Mouse (Mus musculus) gastrocnemius, postnatal 25 days (tissue): ENCODE results near the gene Rps6kb2. TPM values are rescaled to one million over a fixed set of nuclear protein-coding genes. Genes with fewer than 3 reads are reported as not detected.

Source experiments
- DNase-seq: peaks from one replicate; pipeline ENCODE4 v3.0.0; 2022
- total RNA-seq, 2 experiments: library from RNA; stranded (reverse); gene quantifications; 1 replicate in 1 of 2; 2 replicates in 1 of 2; pipeline ENCODE4 v1.2.3; 2021

Gene Rps6kb2
- total RNA-seq, 2 experiments from 2014 or later = 19.9 to 24.4 TPM

DNA sequence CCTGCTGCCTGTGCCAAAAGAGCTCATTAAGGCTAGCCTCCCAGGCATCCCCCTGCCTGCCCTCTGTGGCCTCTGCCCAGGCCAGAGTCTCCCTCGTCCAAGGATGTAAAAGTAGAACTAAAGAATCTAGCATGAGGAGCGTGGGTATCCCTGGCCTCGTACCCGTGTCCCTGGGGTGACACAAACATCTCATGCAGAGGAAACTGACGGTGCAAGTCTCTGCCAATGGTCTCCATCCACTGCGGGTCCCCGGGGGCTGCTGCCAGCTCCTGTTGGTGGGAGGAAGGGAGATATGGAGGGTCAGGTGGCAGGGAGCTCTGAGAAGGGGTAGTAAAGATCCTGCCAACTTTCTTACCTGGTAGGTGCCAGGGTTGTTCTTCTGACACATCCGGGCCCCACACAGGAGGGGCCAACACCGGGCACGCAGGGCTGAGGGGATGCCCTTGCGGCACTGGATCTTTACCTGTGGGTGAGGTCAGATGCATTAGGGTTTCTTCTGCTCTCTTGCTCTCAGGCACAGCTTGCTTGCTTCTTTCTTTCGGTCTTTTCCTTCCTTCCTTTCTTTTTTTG, 26.0 kb upstream of the Rps6kb2 start:
- no peak for DNase-seq

DNA sequence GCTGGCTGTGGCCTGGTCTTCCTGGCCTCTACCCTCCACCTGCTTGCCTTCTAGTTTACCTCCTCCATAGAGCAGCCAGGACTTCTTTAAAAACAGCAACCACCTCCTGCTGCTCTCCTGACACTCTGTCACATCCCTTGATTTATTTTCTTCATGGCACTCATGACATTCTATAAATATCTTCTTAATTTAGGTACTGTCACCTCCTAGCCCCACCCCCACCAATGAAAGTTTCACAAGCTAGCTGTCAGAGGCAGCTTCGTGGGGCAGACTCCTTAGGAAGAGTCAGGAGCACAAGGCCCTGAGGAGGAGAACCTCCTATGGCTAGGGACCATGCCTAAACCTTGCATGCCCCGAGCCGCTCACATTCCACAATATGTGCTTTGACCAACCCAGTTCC, 24.1 kb upstream of the Rps6kb2 start:
- no peak for DNase-seq

DNA sequence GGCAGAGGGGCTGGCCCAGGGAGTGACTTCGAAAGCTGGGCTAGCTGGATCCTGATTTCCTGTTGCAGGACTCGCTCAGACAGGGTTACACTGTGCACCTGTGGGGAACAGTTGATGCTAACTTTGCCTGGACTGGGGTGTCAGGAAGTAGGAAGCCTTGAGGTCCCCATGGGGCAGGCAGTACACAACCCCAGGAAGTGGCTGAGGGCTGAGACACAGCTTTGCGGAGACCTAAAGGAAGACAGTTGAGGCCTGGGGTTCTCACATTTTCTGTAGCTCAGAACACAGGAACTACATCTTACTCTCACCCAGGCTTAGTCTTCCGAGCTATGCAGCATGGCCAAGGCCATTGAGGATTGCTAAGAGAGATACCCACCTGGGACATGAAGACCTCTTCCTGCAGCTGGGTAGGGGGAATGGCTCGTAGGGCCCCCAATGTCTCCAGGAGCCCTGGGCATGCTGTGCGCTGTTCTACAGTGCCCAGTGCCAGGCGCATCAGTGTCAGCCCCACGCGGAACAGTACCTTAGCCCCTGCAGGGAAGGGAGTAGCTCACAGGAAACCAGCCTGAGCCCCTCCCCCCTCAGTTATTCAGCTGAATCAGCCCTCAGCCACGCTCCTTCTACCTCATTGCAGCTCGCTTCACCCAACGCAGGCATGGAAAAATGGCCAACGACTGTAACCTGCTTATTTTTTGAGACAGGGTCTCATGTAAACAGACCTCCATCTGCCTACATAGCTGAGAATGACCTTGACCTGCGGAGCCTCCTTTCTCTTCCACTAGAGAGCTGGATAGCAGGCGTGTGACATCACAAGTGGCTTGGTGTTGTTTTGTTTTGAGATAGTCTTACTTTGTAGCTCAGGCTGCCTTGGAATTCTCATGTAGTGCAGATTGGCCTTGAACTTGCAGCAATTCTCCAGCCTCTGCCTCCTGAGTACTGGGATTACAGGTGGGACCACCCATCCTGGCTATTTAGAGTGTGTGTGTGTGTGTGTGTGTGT, 22.1 kb upstream of the Rps6kb2 start:
- DNase-seq = no peak

DNA sequence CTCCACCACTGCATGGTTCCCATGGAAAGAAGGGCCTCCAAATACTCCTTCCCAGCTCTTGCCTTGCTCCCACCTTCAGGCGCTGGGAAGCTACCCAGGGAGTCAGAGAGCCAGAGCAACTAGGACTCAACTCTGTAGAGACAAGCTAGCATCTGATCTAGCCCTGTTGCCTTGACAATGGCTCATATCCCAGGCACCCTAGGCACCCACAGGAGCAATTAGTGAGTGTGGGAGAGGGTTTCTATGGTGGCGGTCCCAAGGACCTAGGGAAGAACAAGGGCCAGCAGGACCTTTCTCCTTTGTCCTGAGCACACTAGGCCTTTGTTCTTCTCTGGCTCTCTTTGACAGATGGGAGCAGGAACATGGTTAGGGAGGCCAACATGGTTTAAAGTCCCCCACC, 20.5 kb upstream of the Rps6kb2 start:
- DNase-seq = no peak

DNA sequence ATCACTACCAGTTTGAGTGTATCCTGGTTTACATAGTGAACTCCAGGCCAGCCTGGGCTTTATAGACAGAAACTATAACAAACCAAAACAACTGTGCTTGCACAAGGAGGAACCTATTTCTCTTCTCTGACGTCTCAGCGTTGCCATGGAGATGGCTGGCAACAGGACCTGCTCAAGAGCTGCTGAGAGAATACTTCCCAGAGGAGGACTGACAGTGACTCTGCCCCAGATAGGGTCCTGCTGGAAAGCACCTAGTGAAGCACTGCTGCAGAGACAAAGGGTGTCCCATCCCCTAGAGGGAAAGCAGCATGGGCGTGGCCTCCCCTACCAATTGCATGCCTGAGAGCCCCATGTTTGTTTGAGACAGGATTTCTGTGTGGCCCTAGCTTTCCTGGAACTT, 18.7 kb upstream of the Rps6kb2 start:
- no peak for DNase-seq

DNA sequence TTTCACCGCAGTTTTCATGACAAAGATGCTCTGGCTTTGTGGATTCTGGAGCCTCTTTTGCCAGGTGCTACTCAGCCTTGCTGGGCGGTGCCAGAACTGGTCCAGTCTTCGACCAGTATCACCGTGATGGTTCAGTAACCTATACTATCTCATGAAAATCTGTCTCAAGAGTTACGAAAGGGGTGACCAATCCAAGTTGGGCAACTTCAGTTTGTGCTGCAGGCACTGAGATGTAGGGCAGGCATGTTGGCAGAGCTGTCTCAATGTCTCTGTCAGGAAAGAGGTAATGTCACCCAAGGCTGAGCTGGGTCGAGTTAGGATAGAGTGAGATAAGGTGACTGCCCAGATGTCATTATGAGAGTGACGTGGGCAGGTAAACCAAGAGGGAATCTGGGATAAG, 17.3 kb upstream of the Rps6kb2 start:
- DNase-seq = no peak

DNA sequence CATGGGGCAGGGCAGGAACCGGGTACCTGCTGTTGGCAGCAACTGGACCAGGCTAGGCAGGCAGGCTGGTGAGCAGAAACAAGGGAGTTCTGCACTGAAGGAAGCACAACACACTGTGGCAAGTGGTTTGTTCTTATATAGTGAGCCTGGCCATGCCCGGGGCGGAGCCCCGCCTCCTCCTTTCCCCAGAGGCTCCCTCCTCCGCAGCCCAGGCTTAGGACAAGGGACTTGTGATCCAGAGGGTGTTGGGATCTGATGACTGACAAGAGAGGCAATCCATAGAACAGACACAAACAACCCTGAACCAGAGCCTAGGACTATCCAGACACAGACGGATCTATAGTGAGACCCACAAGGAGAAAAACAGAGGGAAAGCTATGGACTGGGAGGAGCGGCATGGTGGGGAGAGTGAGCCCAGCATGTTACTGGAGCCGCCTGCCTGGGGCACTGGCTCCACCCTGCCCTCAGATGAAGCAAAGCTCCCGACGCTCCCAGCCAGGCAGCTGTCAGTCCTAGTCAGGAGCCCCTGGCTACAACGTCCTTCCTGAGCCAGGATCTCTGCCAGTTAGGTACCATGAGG, 12.3 kb upstream of the Rps6kb2 start, which contains the start of gene Carns1:
Gene Carns1, minus strand, starts transcription at position 112 of the 580 bp plus-strand sequence.
- DNase-seq = peak; percentile 60

DNA sequence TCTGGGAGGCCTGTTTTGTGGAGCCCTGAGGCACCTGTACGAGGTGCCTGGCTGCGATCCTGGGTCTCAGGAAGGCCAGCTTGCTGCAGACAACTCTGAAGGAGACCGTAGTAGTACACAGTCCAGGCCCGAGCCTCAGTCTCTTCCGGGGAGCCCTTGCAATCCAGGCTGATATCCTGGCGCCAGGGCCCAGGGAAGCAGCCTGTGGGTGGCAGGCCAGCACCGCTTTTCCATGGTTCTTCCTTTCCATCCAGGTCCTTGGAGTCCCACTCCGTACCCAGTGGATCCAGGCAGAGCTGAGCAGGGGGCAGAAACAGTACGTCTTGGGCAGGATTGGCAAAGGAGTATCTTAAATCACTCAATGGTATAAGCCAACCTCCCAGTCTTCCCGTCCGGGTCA, 9.8 kb upstream of the Rps6kb2 start:
- DNase-seq = no peak

DNA sequence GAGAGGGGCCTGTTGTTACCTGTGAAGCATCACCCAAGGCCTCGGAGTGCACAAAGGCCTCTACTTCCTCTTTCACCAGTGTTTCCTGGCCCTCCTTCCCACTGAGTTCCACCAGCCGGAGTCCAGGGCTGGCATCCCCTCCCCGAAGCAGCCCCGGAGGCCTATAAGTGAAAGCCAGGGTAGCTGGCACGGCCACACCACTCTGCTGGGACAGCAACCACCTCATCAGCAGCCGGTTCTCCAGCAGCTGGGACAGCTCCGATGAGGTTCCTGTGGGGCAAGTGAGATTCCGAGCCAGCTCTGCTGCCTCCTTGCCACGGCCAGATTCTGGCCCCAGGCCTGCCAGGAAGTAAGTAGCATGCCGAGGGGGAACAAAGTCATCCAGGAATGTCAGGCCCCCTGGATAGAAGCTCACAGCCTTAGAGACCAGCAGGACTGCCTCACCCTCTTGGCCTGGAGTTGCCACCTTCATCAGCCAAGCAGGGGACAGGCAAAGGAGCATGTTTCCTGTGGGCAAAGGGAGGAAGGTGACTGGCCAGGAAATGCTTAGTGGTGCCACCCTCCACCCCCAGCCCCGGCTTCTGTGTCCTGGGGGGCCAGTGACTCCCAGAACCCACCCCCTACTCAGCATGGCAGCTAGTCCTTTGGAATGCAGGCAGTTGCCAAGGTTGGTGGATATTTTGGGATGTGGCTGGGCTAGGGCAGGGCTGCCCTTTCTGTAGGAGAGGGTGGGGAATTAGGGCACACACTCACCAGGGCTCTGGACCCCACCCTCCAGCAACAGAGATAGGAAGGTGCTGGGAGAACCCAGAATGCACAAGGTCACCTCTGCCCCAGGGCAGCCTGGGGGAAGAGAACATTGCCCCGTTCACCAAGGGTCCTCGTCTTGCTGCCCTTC, 8.5 kb upstream of the Rps6kb2 start:
- peak; percentile 74 for DNase-seq

DNA sequence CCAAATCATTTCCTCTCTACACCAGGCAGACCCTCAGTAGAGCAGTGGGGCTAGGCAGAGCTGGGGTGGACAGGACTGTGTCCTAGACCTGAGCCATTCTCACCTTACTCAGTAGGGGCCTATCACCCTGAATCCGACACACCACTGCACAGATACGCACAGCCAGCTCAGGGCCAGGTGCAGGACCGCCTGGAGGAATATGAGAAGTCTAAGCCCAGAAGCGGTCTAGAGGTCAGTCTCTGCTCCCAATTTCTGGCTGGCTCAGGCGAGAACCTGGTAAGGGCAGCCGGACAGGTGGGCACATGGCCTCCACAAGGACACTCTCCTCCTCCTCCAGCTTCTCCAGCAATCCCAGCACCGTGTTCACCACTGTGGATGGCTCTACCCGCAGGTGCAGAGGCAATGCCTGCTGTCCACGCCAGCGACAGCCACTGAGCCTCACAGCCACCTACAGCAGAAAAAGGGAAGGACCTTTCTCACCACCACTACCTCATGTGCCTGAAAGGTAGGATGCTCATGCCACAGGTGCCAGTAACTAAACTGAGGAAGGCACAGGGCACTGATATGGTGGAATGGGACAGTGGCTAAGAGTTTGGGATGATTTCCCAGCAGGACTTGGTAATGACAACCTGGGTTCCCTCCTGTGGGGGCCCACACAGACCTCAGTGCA, 7.7 kb upstream of the Rps6kb2 start:
- DNase-seq = no peak

DNA sequence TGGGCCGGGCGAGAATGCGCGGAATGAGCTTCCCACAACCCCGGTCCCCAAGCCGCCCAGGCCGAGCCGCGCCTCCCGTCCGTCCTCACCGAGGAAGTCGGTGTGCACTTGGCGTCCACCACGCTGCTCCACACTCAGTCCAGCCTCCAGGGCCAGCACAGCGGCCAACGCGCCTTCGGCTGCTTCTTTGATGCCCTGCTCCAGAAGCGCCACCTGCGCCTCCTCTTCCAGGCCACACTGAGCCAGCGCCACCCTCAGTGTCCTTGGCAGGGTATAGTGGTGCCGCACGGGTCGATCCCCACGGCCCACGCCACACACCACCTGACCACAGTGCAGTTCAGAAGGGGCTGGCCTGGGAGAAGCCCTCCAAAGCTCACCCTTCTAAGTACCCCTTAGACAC, 6.7 kb upstream of the Rps6kb2 start:
- no peak for DNase-seq

DNA sequence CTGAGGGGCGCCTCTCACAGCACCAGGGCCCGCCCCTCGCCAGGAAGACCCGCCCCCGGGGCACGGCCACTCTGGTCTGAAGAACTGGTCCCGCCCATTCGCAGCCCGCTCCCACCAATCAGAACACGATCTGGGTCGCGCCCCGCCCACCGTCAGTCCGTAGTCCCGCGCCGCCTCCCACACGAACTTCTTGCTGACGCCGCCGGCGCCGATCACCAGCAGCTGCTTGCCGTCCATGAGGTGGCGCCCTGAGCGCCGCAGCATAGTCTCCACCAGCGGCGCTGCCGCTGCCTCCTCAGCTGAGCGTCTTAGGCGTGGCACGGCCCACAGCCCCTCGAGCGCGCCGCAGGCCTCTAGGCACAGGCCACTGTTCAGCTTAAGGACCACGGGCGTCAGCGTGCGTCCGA, 6.2 kb upstream of the Rps6kb2 start:
- DNase-seq = peak; percentile 99

DNA sequence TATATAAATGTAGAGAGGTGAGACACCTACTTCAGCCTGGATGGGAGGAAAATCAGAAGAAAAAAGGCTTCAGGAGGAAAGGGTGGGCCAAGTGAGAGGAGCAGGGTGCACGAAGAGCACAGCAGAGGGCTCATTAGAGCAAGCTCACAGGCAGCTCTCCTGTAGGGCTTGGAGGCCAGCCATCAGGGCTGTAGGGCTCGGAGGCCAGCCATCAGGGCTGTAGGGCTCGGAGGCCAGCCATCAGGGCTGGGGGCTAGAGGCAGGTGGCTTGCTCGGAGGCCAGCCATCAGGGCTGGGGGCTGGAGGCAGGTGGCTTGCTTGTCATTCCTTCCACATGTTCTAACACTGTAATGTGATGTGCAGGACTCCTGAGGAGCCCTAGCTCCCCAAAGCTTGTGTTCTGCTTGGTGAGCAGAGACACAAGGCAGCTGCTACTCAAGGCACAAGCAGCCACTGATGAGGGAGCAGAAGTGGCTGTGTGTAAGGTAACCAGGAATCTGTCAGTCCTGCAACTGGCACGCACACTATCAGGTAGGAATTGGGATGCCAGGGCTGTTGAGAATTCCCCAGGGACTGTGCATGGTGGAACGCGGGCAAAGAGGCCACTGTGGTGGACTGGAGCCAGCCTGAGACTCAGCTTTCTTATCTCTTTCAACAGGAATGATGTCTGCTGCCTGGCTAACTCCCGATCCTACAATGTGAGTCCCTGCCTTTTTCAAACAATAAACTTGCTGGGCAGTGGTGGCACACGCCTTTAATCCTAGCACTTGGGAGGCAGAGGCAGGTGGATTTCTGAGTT, 3.7 kb upstream of the Rps6kb2 start:
- DNase-seq = no peak

DNA sequence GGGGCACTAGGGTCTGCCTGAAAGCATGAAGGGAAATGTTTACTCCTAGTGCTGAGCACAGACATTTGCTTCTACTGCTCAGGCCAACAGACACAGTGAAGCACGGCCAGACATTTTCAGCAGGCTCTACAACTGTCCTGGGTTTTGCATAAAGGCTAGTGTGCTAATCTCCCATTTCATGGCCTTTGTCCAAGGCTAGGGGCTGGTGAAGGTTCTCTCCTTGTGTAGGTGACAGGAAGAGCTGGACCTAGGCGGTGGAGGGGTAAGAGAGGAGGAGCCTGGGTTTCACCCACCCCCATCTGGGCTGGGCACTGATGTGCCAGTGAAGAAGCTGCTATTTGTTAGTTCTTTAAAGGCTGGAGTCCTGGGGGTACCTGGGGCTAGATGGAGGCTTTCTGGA, 1.6 kb upstream of the Rps6kb2 start:
- no peak for DNase-seq

DNA sequence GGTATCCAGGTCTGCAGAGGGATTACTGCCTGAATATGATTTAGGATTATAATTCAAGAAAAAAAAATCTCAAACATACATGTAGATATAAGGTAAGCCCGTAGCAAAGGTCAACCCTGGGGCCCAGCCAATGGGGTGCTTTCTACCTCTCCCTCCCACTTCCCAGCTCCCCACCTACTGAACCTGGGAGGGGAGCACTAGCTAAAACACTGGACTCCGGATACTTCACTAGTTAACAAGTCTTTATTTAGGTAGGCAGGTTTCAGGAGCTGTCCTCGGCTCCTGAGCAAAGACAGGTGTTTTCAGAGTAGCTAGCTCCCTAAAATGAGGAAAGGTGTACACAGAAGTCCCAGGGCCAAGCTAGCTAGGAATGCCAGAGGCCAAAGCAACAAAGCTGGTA, 946 bp upstream of the Rps6kb2 start:
- no peak for DNase-seq

DNA sequence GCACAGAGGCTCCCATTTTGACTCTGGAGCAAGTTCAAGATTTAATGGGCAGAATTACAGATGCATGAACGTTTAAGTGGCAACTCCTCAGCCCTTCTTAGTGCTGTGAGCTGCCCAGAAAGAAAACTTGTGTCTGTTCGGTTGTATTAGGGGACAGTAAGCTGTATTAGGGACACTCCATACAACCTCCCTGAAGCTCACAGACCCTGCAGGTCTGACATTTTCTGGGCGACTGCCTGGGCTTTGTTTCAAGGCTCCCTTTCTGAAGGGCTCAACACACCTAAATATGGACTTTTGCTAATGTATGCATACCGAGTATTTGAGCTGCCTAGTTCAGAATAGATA, 361 bp upstream of the Rps6kb2 start:
- DNase-seq = no peak

DNA sequence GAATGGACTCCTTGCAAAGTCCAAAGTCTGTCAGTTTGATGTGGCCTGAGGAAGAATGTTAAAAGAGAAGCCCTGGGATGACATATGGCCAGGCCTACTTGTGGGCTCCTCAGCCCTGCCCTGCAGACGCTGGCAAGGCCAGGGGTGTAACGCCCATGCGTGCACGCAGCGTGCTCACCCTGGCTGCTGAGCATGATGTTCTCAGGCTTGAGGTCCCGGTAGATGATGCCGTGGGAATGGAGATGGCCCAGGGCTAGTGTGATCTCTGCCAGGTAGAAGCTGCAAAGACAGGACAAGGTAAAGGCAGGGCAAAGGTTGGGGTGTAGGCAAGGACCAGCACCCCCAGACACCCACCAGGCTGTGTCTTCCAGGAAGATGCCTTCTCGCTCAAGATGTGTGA, 4.1 kb downstream of the Rps6kb2 start:
- no peak for DNase-seq

DNA sequence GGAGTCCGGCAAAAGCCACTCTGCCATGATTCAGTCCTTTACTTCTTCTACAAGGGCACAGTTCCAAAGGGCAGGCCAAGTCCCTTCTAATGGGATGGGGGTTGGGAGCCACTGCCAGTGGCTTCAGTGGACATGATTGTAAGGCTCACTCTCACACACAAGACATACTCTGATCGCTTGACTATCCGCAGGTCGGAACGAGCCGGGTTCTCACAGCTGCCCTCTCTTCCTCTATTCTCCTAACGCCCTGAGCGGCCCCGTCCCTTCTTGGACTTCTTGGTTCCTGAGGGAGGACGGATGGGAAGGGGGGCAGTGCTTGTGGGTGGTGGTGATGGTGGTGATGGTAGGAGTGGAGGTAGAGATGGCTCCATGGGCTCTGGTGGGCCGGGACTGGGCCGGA, 6.4 kb downstream of the Rps6kb2 start:
- DNase-seq = no peak

DNA sequence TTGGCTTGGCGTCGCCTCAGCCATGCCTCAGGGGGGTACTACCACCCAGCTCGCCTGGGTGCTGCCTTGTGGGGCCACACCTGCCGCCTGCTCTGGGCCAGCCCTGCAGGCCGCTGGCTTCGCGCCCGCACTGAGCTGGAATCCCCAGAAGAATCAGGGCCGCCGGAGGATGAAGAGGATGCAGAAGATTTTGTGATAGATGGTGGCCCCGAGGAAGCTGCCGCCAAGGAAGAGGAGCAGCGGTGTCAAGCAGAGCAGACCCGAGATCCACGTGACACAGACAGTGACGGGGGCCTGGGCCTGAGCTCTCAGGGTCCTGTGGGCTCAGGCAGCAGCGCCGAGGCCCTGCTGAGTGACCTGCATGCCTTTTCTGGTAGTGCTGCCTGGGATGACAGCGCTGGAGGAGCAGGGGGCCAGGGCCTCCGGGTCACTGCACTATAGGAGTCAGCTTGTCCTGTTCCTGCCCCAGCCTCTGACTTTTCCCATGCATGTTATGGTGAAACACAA, 7.0 kb downstream of the Rps6kb2 start:
- DNase-seq = no peak

DNA sequence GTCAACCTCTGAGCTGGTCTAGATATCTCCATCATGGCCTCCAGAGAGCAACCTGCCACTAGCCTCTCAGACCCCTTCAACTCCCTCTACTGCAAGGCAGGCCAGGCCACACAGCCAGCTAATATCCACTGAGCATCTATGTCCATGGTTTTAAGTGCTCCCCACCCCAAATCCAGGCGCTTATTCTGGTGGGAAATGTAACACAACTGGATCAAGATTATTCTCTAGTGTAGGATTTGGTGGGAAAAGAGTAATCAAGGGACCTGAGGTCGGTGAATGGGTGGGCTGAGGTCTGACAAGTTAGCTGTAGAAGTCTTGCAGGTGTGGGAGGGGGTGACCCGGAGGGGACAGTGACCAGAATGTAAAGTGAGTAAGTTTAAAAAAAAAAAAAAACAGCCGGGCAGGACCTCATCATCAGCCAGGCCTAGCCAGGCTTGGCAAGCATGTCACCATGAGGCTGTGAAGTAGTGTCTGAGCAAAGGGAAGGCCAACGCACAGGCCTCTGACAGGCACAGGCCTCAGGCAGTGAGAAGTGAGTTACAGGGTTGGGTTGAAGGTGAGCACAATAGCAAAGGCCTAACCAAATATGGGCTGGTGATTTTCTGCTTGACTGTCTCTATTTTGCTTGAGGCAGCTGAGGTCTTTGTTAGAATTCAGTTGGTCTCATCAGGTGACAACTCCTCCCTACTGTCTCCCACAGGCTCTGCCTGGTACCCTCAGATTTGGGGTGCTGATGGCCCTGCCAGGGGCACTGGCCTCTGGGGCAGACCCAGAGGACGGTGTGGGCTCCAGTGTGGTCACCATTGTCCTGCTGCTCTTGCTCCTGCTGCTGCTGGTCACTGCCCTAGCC, 7.7 kb downstream of the Rps6kb2 start:
- DNase-seq = no peak
